Mouse (Mus musculus) lung, adult 2 months (tissue): ENCODE measurements at regions not wholly inside any gene's neighbourhood (a gene's known extent, or its start where the extent isn't known, plus 50 kb on each side); places are given as distances from the start of the nearest gene placed in this dataset.

Experiments
- CTCF ChIP-seq: fragments of 200-500 bp; IDR thresholded peaks from 2 replicates; pipeline ENCODE4 v1.5.1; 2011; ENCODE audit warnings: mild to moderate bottlenecking, low read length, control low read depth; ENCODE audit not compliant: insufficient read depth
- POLR2A ChIP-seq: fragments of 200-500 bp; IDR thresholded peaks from 2 replicates; pipeline ENCODE4 v1.6.1; 2011; ENCODE audit warnings: low read depth, mild to moderate bottlenecking, control low read depth, low read length, borderline replicate concordance; ENCODE audit errors: extremely low read depth

DNA sequence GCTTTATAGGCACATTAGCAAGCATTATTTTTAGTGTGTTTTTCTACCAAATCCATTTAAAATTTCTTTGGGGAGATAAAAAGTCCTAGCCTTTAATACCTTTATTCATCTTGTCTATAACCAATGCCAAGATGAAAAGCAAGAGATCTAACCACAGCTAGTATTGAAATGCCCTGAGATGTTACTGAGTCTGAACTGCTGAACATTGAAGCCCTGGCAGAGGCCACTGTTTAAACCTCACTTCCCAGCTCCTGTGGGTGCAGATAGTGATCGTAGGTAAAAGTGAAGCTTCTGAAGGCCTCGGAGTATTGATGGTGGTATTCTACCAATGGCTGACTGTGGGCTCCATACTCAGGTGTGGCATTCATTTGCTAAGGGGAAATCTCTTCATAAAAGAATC lies 510.9 kb downstream of the Fat4 start:
- TF ChIP-seq POLR2A (no peak), CTCF (no peak)
